20 mouse cellular contexts compared by ENCODE assay signal in the genomic region with DNA sequence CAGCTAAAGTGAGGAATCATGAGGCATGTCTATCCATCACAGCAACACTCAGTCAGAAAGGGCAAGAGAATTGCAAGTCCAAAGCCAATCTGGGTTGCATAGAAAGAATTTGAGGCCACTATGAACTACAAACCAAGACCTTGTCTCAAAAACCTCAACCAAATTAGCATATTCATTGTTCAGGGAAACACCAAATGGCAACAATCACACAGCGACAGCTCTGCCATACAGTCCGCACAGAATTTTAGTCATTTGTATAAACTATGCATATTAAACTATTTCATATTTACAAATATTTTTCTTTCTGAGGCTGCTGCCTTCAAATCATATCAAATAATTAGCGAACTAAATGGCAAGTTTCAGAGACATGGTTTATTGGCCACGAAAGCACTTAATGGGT.
"Had no signal": no experiment of that assay in that cellular context is flagged by ENCODE, and none has a peak within 500 bp of the region (broad histone marks: within the 10 kb centered on the region; RNA-seq: fewer than 3 reads in every experiment).

No protein-coding gene starts in this region.

- H3K4me3 ChIP-seq: lung, embryonic 15.5 days; midbrain, embryonic 10.5 days; midbrain, embryonic 12.5 days; myocyte; neural tube, embryonic 13.5 days; neural tube, embryonic 15.5 days had no signal

- H3K9me3 ChIP-seq: lung, embryonic 15.5 days; midbrain, embryonic 10.5 days; midbrain, embryonic 12.5 days; neural tube, embryonic 13.5 days; neural tube, embryonic 15.5 days had no signal

- DNase-seq: lung, adult 18-20 months; lung, postnatal 14 days; lung, postnatal 4 days; midbrain, embryonic 14.5 days; retina, postnatal 1 day; right cerebral cortex, adult 18-20 months; right cerebral cortex, postnatal 25 days; right cerebral cortex, postnatal 4 days; spleen, adult 18-20 months; thymus, adult 18-20 months; thymus, postnatal 14 days; thymus, postnatal 36 days had no signal

- H3K4me2 ChIP-seq: lung, embryonic 15.5 days; midbrain, embryonic 12.5 days; neural tube, embryonic 13.5 days; neural tube, embryonic 15.5 days had no signal

- H3K4me1 ChIP-seq: lung, embryonic 15.5 days; midbrain, embryonic 10.5 days; midbrain, embryonic 12.5 days; neural tube, embryonic 13.5 days; neural tube, embryonic 15.5 days had no signal

- H3K27me3 ChIP-seq: lung, embryonic 15.5 days; midbrain, embryonic 12.5 days; neural tube, embryonic 13.5 days; neural tube, embryonic 15.5 days had no signal

- ATAC-seq: lung, postnatal 0 days; midbrain, embryonic 16.5 days had no signal

- H3K27ac ChIP-seq: lung, embryonic 15.5 days; midbrain, embryonic 10.5 days; midbrain, embryonic 12.5 days; neural tube, embryonic 13.5 days; neural tube, embryonic 15.5 days had no signal

- H3K36me3 ChIP-seq: lung, embryonic 15.5 days; midbrain, embryonic 10.5 days; midbrain, embryonic 12.5 days; neural tube, embryonic 13.5 days; neural tube, embryonic 15.5 days had no signal

- H3K9ac ChIP-seq: lung, embryonic 15.5 days; midbrain, embryonic 12.5 days; neural tube, embryonic 13.5 days; neural tube, embryonic 15.5 days had no signal
